Mouse (Mus musculus): Measurements from ENCODE around the gene Nwd2.

- TF ChIP-seq POLR2A (IDR thresholded peaks at IDR 0.05; ENCODE audit: extremely low read depth, insufficient read depth, low read length) (no peak), CTCF (IDR thresholded peaks at IDR 0.05; ENCODE audit: extremely low read depth, insufficient read depth, low read length) (no peak)
These were observed 191.0 kb downstream of the Nwd2 start for GRCm38 (mm10) chr5:63839801-63840416.

Data from cortical plate, adult 2 months (tissue).